Mouse (Mus musculus): ENCODE measurements at regions not wholly inside any gene's neighbourhood (a gene's known extent, or its start where the extent isn't known, plus 50 kb on each side); places are given as distances from the start of the nearest gene placed in this dataset.

- TF ChIP-seq CTCF (IDR thresholded peaks at IDR 0.05; ENCODE audit: low read depth) (no peak), EP300 (optimal IDR thresholded peaks at IDR 0.05) (no peak)
Observed at GRCm38 (mm10) chr7:68864322-68865031, 115.4 kb upstream of the Arrdc4 start.
